Mouse (Mus musculus) liver, adult (tissue): ENCODE data around the gene Ackr2.

ENCODE experiments used
- GATA4 ChIP-seq: IDR thresholded peaks from 2 replicates; pipeline ENCODE4 v1.6.1; 2014; ENCODE audit warnings: mild to moderate bottlenecking, low read length; ENCODE audit not compliant: insufficient replicate concordance

Gene Ackr2

DNA sequence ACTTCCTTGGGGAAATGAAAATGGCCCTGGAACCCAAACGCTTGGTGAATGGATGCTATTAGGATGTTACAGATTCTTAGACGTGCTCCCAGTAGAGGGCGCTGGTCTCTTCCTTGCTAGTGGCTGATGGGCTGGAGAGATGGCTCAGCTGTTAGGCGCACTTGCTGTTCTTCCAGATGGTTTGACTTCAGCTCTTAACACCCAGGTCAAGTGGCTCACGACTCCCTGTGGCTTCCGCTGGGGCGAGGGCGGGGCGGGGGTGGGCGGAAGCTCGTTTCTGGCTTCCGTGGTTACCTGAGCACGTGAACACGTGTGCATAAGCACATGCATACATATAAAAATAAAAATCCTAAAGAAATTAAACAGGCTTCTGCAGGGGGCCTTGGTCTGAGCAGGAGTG lies 17.3 kb upstream of the Ackr2 start:
- no peak for TF ChIP-seq GATA4

DNA sequence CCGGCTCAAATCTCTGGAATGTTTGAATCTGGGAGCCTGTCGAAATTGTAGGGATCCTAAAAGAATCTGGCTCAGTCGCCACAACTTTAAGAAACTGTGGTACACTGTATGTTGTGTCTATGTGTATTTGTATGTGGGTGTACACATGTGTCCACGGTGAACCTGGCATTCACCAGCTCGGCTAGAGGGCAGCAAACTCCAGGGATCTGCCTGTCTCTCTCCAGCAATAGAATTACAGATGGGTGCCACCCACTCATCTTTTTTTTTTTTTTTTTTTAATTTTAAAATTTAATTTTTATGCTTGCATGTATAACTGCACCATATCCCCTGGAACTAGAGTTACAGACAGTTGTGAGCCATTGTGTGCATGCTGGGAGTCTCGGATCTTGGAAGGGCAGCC lies 16.9 kb upstream of the Ackr2 start:
- no peak for TF ChIP-seq GATA4

- peak; percentile 50; the same call in 1 of the 2 replicates for TF ChIP-seq GATA4
These were observed 16.1 kb upstream of the Ackr2 start for GRCm38 (mm10) chr9:121882015-121882457.

DNA sequence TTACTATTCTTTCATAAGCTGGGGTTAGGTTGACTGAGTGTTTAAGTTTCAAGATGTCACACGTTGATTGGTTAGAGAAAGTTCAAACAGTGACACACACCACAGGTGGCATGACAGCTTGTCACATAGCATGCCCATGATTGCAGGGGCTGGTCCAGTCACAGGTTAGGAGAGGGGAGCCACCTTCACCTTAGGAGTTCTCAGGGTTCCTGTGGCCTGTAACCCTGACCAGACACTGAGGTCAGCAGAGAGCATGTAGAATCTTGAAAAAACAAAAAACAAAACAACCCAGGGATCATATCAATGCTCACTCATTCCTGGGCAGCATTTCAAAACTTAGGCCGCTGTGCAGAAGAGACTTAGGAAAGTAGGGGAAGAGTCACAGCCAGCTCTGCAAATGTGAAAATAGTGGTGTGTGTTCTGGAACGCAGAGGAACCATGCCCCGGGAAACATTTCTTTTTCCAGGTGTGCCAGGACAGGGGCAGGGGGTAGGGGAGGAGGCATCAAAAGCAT lies 8.2 kb upstream of the Ackr2 start:
- TF ChIP-seq GATA4, result no peak

- peak; percentile 89; the same call in 1 of the 2 replicates for TF ChIP-seq GATA4
These were observed 7.7 kb upstream of the Ackr2 start for GRCm38 (mm10) chr9:121890441-121890941.

GRCm38 (mm10) chr9:121891301-121891700 lies 6.9 kb upstream of the Ackr2 start:
- no peak for TF ChIP-seq GATA4

GRCm38 (mm10) chr9:121892057-121892687 lies 6.0 kb upstream of the Ackr2 start:
- TF ChIP-seq GATA4, result no peak

- no peak for TF ChIP-seq GATA4
These were observed 3.7 kb upstream of the Ackr2 start for GRCm38 (mm10) chr9:121894447-121894846.

DNA sequence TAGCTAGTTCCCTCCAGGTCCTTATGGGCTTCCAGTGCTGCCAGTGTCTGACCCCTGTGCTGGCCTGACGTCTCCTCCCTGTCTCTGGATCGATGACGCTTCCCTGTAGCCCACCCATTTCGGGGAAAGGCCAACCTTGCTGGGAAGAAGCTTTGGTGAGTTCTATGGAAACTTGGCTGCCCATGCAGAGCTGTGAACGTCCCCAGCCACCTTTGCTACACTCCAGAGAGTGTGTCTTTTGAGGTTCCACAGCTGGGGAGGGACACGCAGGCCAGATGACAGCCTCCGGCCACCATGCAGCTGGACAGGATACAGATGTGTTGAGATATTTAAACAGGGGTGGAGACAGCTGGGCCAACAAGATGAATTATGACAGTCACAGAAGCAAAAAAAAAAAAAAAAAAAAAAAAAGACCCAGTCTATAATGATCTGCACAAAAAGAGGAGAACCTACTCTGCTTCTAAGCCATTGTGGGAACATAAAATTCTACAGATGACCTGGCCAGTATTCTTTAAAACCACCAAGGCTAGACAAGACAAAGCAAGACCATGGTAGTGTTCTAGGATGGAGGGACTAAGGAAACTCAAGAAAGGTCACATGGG lies 2.7 kb upstream of the Ackr2 start:
- TF ChIP-seq GATA4, result no peak

GRCm38 (mm10) chr9:121896820-121897219 lies 1.3 kb upstream of the Ackr2 start:
- no peak for TF ChIP-seq GATA4

- TF ChIP-seq GATA4, result no peak
These were observed 1.2 kb downstream of the Ackr2 start for GRCm38 (mm10) chr9:121899306-121899705.

GRCm38 (mm10) chr9:121900282-121900855 lies 2.2 kb downstream of the Ackr2 start:
- no peak for TF ChIP-seq GATA4

DNA sequence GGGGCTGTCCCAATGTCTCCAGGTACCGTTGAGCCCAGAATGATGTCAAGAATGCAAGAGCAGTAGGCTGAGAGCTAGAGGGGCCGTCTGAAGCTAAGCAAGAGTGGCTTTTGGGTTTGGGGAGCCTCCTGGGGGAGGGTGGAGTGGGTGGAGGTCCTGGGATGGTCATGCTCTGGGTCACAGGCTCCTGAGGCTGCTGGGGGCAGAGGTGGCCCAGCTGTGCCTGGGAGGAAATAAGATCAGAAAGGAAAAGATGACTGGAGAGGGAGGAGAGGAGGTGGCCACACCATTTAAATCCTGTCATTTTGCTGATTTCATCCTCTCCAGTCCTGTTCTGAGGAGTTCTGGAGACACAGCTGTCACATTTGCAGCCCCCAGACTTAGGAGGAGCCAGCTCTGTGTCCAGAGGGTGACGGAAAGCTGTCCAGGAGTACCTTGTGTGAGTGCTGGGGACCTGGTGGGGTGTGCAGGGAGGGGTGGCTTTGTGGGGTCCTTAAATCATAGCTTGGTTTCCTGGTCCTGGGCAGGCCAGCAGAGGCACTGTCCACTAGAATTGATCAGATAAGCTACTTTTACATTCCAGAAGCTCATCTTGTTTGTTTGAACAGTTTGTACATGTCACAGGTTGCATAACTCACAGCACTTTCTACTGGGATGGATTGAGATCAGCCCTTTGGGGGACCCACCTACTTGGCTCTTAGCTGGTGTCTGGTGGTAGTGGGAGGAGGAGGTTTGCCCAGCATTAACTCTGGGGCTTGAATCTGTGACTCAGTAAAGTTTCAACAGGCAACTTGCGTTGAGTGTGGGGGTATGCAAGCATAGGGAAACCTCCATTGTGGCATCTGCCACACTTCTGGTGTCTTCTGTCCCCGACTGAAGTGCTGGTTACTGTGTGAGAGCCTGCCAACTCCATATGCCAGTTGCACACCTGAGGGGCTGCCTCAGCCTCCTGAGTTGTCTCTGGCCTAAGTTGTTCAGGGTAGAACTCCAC lies 3.9 kb downstream of the Ackr2 start:
- peak; percentile 88; the same call in 1 of the 2 replicates for TF ChIP-seq GATA4

GRCm38 (mm10) chr9:121903476-121904305 lies 5.5 kb downstream of the Ackr2 start:
- no peak for TF ChIP-seq GATA4
